Mouse (Mus musculus): ENCODE measurements at regions not wholly inside any gene's neighbourhood (a gene's known extent, or its start where the extent isn't known, plus 50 kb on each side); places are given as distances from the start of the nearest gene placed in this dataset.

DNA sequence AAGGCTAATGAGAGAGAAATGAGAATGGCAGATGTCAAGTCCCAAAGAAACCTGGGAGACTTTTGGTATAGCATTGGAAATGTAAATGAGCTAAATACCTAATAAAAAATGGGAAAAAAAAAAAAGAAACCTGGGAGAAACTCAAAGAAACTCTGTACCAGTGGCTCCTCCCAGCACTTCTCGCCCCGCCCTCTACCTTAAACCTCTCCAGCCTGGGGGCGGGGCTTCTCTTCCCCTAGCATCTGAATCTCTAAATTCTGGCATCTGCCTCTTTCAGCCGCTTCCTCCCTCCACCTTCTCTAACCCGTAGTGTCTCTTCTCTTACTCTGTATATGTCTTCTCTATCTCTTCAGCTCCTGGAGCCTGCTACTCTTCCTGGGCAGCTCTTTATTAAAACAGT lies 53.2 kb downstream of the Gpr6 start:
- H3K4me2 ChIP-seq (replicated peaks; ENCODE audit: low read depth, low read length, severe bottlenecking): no peak overlapping the region
- H3K27me3 ChIP-seq (ENCODE audit: control insufficient read depth, insufficient read depth, low read length): no peaks in the 10 kb centered on the region
- no peak overlapping the region for H3K4me3 ChIP-seq (replicated peaks; ENCODE audit: low read length)
- H3K27ac ChIP-seq (replicated peaks; ENCODE audit: low read depth, low read length): no peak overlapping the region
- ATAC-seq (ENCODE audit: low FRiP score, low read depth) (no peak), DNase-seq (ENCODE audit: low spot score) (no peak)
- WGBS: 51% methylated on average over 5 of the region's 5 CpGs
- no peak for TF ChIP-seq POLR2A (IDR thresholded peaks at IDR 0.05; ENCODE audit: borderline replicate concordance, extremely low read depth, insufficient read depth, insufficient read length)
- no peaks in the 10 kb centered on the region for H3K9me3 ChIP-seq (ENCODE audit: control insufficient read depth, low read length)
- H3K9ac ChIP-seq (ENCODE audit: low read depth, low read length, severe bottlenecking): no peak overlapping the region
- H3K4me1 ChIP-seq (ENCODE audit: control insufficient read depth, insufficient read depth, low read length): no peaks in the 10 kb centered on the region
- H3K36me3 ChIP-seq (ENCODE audit: control insufficient read depth, insufficient read depth, low read length): no peaks in the 10 kb centered on the region

DNA sequence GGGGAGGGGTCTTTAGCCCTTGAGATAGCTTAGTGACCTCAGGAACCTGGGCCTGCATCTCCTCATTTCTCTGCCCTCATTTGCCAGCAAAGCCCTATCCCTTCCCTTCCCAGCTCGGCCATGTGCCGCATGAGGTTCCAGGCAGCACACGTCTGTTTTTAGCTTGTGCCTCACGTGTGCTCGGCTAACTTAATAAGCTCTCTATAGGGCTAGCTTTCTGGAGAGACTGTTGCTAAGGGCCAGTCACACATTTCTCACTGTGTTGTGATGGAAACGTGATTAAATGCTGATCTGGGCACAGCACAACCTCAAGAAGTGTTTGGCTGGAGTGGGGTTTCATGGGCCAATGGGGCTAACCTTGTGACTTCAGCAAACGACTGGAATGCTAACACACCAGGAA lies 55.5 kb downstream of the Gpr6 start:
- WGBS: 22% methylated on average over 7 of the region's 7 CpGs
- no peaks in the 10 kb centered on the region for H3K36me3 ChIP-seq (ENCODE audit: control insufficient read depth, insufficient read depth, low read length)
- no peak overlapping the region for H3K4me2 ChIP-seq (replicated peaks; ENCODE audit: low read depth, low read length, severe bottlenecking)
- H3K4me1 ChIP-seq (ENCODE audit: control insufficient read depth, insufficient read depth, low read length): no peaks in the 10 kb centered on the region
- H3K9me3 ChIP-seq (ENCODE audit: control insufficient read depth, low read length): no peaks in the 10 kb centered on the region
- peak; percentile 57 for ATAC-seq (ENCODE audit: low FRiP score, low read depth)
- no peak for TF ChIP-seq POLR2A (IDR thresholded peaks at IDR 0.05; ENCODE audit: borderline replicate concordance, extremely low read depth, insufficient read depth, insufficient read length)
- DNase-seq (ENCODE audit: low spot score): no peak
- H3K9ac ChIP-seq (ENCODE audit: low read depth, low read length, severe bottlenecking): no peak overlapping the region
- no peaks in the 10 kb centered on the region for H3K27me3 ChIP-seq (ENCODE audit: control insufficient read depth, insufficient read depth, low read length)
- H3K27ac ChIP-seq (replicated peaks; ENCODE audit: low read depth, low read length): no peak overlapping the region
- H3K4me3 ChIP-seq (replicated peaks; ENCODE audit: low read length): no peak overlapping the region

DNA sequence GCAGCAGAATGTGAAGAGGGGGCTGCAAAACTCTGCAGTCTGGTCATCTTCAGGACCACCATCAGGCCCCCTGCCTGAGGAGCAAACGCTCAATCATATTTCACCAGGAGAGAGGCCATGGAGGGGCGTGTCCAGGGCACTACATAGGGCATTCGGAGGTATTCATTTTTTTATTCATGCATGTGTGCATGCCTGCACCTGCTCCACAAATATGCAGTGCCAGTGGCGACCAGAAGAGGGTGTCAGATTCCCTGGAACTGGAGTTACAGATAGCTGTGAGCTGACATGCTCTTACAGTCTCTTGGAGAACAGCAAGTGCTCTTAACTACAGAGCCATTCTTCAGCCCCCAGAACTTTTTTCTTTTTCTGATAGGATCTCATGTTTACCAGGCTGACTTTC lies 56.4 kb downstream of the Gpr6 start:
- 34% methylated on average over 4 of the region's 4 CpGs for WGBS
- Histone ChIP-seq H3K27ac (replicated peaks; ENCODE audit: low read depth, low read length) (no peak overlapping the region), H3K4me1 (ENCODE audit: control insufficient read depth, insufficient read depth, low read length) (no peaks in the 10 kb centered on the region), H3K27me3 (ENCODE audit: control insufficient read depth, insufficient read depth, low read length) (no peaks in the 10 kb centered on the region), H3K9ac (ENCODE audit: low read depth, low read length, severe bottlenecking) (no peak overlapping the region), H3K4me2 (replicated peaks; ENCODE audit: low read depth, low read length, severe bottlenecking) (no peak overlapping the region), H3K36me3 (ENCODE audit: control insufficient read depth, insufficient read depth, low read length) (no peaks in the 10 kb centered on the region), H3K4me3 (replicated peaks; ENCODE audit: low read length) (no peak overlapping the region), H3K9me3 (ENCODE audit: control insufficient read depth, low read length) (no peaks in the 10 kb centered on the region)
- no peak for ATAC-seq (ENCODE audit: low FRiP score, low read depth)
- DNase-seq (ENCODE audit: low spot score): peak; percentile 11
- no peak for TF ChIP-seq POLR2A (IDR thresholded peaks at IDR 0.05; ENCODE audit: borderline replicate concordance, extremely low read depth, insufficient read depth, insufficient read length)

DNA sequence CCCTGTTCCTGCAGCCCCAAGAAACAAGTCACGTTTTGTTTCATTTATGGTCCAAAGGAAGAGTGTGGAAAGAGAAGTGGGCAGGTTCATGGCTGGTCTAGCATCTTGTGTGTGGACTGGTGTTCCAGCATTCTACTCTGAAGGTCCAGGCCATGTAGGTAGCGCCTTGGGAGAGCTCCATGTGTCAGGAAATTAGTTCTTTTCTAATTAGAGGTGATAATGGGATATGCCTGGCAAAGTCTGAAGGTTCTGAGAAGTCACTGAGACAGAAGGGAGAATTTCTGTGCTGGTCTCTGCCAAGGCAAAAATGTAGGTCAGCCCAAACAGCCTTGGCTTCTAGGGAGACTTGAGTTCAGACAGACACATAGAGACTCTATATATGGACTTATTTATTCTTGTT lies 61.5 kb downstream of the Gpr6 start:
- Histone ChIP-seq H3K27ac (replicated peaks; ENCODE audit: low read depth, low read length) (no peak overlapping the region), H3K9ac (ENCODE audit: low read depth, low read length, severe bottlenecking) (no peak overlapping the region), H3K36me3 (ENCODE audit: control insufficient read depth, insufficient read depth, low read length) (no peaks in the 10 kb centered on the region), H3K4me2 (replicated peaks; ENCODE audit: low read depth, low read length, severe bottlenecking) (no peak overlapping the region), H3K9me3 (ENCODE audit: control insufficient read depth, low read length) (no peaks in the 10 kb centered on the region), H3K4me1 (ENCODE audit: control insufficient read depth, insufficient read depth, low read length) (no peaks in the 10 kb centered on the region), H3K27me3 (ENCODE audit: control insufficient read depth, insufficient read depth, low read length) (no peaks in the 10 kb centered on the region), H3K4me3 (replicated peaks; ENCODE audit: low read length) (no peak overlapping the region)
- ATAC-seq (ENCODE audit: low FRiP score, low read depth) (no peak), DNase-seq (ENCODE audit: low spot score) (no peak)
- WGBS: 68% methylated on average over 2 of the region's 2 CpGs
- no peak for TF ChIP-seq POLR2A (IDR thresholded peaks at IDR 0.05; ENCODE audit: borderline replicate concordance, extremely low read depth, insufficient read depth, insufficient read length)

DNA sequence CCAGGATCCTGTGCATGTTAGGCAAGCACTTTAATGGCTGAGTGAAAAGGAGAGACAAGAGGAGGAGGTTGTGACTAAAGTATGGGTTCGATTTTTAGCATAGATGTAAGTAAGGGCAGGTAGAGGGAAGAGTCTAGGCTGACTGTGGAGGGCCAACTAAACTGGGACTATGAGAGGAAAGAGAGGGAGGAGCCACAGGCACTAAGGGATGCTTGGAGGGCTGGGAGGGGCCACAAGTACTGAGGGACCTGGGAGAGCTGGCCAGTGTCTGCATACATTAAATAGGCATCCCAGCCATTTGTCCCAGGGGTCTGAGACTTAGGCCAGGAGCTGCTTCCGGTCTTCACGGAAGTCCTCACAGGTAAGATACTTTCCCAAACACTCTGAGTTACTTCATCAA lies 64.2 kb downstream of the Gpr6 start:
- 74% methylated on average over 3 of the region's 3 CpGs for WGBS
- H3K4me1 ChIP-seq (ENCODE audit: control insufficient read depth, insufficient read depth, low read length): no peaks in the 10 kb centered on the region
- no peak overlapping the region for H3K9ac ChIP-seq (ENCODE audit: low read depth, low read length, severe bottlenecking)
- no peak overlapping the region for H3K27ac ChIP-seq (replicated peaks; ENCODE audit: low read depth, low read length)
- H3K9me3 ChIP-seq (ENCODE audit: control insufficient read depth, low read length): no peaks in the 10 kb centered on the region
- no peak overlapping the region for H3K4me3 ChIP-seq (replicated peaks; ENCODE audit: low read length)
- H3K27me3 ChIP-seq (ENCODE audit: control insufficient read depth, insufficient read depth, low read length): no peaks in the 10 kb centered on the region
- TF ChIP-seq POLR2A (IDR thresholded peaks at IDR 0.05; ENCODE audit: borderline replicate concordance, extremely low read depth, insufficient read depth, insufficient read length): no peak
- no peak for DNase-seq (ENCODE audit: low spot score)
- no peaks in the 10 kb centered on the region for H3K36me3 ChIP-seq (ENCODE audit: control insufficient read depth, insufficient read depth, low read length)
- ATAC-seq (ENCODE audit: low FRiP score, low read depth): no peak
- H3K4me2 ChIP-seq (replicated peaks; ENCODE audit: low read depth, low read length, severe bottlenecking): no peak overlapping the region

DNA sequence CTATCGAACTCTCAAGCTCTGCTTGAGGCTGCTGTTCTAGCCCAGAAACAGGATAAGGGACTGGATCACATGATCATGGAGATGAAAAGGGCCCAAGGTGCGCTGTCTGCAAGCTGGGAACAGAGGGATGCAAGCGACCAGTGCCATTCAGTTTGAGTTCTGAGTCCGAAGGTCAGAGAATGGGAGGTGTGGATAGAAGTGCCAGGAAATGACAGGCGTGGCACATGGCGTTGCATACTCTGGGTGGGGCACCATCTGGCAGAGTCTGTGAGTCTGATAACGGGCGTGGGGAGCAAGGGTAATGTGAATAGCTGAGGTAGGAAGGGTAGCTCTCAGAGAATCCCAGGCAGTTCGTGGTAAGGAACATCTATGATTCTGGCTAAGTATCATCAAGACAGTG lies 65.5 kb downstream of the Gpr6 start:
- Histone ChIP-seq H3K27ac (replicated peaks; ENCODE audit: low read depth, low read length) (no peak overlapping the region), H3K9ac (ENCODE audit: low read depth, low read length, severe bottlenecking) (no peak overlapping the region), H3K4me3 (replicated peaks; ENCODE audit: low read length) (no peak overlapping the region), H3K9me3 (ENCODE audit: control insufficient read depth, low read length) (no peaks in the 10 kb centered on the region), H3K4me1 (ENCODE audit: control insufficient read depth, insufficient read depth, low read length) (no peaks in the 10 kb centered on the region), H3K27me3 (ENCODE audit: control insufficient read depth, insufficient read depth, low read length) (no peaks in the 10 kb centered on the region), H3K4me2 (replicated peaks; ENCODE audit: low read depth, low read length, severe bottlenecking) (no peak overlapping the region), H3K36me3 (ENCODE audit: control insufficient read depth, insufficient read depth, low read length) (no peaks in the 10 kb centered on the region)
- 76% methylated on average over 9 of the region's 9 CpGs for WGBS
- TF ChIP-seq POLR2A (IDR thresholded peaks at IDR 0.05; ENCODE audit: borderline replicate concordance, extremely low read depth, insufficient read depth, insufficient read length): no peak
- ATAC-seq (ENCODE audit: low FRiP score, low read depth) (no peak), DNase-seq (ENCODE audit: low spot score) (no peak)

Measured in limb, embryonic 14.5 days (tissue).